Mouse (Mus musculus): ENCODE results near the gene Bmp2. TPM values are rescaled to one million over a fixed set of nuclear protein-coding genes. Genes with fewer than 3 reads are reported as not detected.

The Bmp2 gene
- not detected for polyA plus RNA-seq (2017; shearing (Covaris generic))

DNA sequence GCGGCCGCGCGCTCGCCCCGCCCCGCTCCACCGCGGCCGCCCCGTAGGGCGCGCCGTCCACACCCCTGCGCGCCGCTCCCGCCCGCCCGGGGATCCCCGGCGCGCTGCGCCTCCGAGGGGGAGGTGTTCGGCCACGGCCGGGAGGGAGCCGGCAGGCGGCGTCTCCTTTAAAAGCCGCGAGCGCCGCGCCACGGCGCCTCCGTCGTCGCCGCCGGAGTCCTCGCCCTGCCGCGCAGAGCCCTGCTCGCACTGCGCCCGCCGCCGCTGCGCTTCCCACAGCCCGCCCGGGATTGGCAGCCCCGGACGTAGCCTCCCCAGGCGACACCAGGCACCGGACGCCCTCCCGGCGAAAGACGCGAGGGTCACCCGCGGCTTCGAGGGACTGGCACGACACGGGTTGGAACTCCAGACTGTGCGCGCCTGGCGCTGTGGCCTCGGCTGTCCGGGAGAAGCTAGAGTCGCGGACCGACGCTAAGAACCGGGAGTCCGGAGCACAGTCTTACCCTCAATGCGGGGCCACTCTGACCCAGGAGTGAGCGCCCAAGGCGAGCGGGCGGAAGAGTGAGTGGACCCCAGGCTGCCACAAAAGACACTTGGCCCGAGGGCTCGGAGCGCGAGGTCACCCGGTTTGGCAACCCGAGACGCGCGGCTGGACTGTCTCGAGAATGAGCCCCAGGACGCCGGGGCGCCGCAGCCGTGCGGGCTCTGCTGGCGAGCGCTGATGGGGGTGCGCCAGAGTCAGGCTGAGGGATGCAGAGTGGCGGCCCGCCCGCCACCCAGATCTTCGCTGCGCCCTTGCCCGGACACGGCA, at the start of gene Bmp2:
Gene Bmp2, plus strand, starts transcription at position 129 of the 811 bp plus-strand sequence.
- ATAC-seq: no peak

DNA sequence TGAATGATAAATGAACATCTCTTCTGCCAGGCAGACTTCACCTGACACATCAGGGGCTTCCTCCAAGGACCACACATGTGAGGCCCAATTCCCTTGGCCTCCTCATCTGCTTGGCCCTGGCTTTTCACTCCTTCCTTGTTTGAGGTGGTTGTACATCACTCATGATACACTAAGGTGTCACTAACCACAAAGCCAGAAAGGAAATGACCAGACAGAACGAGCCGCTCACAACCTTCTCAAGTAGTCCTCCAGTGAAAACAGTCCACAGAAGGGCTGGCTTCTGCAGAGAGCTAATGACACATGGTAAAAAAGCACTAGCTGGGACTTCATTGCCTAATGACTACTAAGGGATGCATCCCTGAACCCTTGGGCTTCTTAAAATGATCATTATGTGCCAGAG, 46.3 kb upstream of the Bmp2 start:
- no peak for ATAC-seq

DNA sequence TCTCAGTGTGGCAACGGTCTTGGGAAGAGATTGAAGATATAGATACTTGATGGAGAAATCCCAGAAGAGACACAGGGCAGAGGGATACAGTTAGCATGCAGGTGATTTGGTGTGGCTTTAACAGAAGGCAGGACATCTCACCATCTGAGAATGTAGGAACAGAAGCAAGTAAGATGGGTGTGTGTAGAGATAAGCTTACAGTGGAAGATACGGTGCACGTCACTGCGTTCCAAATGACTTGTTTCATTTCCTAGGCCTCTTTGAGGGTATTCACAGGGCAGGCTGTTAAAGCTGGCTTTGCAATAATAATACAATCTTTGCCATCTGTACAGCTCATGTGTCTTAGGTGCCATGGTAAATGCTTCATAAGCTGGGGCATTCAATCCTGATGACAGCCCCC, 44.9 kb upstream of the Bmp2 start:
- ATAC-seq: no peak

DNA sequence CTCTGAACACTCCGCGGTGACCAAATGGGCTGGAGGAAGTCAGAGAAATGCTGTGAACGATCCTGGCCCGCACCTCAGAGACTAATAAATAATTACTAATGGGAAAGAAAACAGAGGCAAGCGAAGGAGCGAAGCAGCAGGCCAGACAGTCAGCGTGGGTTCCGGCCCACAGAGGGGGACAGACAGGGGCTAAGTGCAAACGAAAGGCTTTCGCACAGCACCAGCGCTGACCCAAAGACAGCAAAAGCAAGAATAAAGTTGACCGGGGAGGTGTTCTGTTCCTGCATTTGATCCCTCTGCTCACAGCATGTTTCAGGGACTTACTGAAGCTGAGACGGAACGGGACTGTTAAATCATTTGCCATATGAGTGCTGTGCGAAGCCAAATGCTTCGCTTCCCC, 42.8 kb upstream of the Bmp2 start:
- no peak for ATAC-seq

DNA sequence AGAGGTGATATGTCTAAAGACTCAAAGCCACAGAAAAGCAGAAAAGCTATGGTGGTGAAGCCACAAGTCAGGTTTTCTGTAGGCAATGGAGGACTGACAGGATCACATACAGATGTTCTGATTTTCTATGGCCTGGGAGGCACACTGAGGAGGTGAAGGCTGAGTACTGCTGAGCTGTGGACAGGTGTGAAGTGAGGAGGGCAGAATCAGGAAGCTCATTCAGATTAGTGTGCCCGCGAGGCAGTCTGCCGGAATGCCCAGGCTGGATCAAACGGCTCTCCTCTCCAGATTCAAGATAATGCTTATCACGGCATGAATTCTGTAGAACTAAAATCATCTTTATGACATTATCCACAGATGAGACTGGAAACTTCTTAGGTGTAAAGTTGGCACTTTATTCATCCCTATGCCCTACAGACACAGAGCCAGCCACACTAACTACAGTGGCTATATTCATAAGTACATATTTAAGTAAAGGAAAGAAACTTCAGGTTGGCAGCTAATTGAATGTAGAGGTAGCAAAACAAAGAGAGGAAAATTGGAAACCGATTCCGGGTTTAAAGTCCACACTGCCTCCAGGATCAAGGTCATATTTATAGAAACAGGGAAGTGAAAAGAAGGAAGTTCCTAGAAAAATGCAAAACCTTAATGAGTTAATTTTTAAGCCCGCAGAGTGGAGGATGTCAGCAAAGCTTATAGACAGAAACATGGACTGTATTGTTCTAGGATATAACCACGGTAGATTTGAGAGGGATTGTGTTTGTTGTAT, 40.8 kb upstream of the Bmp2 start:
- no peak for ATAC-seq

DNA sequence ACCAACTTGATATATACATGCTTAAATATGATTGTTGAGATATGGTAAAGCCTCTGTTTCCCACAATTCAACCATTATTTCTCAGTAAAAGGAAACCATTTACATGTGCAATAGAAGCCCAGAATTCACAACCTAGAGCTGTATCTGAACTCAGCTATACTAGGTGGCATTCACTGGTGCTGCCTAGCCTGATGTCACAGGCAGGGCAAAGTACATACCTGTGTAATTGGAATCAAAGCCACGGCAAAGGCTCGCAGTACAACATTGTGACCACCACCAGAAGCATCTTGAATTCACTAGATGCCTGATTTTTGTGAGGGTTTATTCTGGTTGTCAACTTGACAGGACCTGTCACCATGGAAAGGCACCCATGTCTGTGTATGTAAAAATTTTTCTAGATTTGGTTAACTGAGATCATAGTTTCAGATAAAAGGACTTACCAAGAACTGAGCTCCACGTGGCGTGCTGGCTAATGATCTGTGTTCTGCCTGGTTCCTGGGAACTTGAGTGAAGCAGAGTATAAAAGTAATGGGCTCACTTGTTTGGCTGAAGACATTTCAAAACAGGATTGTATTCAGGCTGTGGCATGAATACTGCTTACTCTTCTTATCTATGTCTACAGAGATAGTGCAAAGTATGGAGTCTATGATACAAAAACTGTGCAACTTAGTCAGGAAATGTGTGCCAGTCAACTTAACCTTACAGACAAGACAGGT, 35.5 kb upstream of the Bmp2 start:
- no peak for ATAC-seq

DNA sequence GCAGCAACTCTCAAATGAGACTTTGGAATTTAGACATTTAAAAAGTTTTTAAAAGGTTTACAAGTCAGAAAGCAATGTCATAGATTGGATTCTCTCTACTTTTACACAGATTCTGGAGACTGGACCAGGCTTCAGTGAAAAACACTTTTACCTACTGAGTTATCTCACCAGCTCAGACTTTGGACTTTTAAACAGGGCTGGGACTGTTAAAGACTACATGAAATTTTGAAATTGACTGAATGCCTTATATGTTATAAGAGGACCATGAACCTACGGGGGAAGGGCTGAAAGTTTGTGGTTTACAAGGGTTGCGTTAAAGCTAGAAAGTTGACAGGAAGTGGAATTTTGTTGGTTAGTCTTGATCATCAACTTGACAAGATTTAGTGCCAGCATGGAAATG, 34.1 kb upstream of the Bmp2 start:
- ATAC-seq: no peak

DNA sequence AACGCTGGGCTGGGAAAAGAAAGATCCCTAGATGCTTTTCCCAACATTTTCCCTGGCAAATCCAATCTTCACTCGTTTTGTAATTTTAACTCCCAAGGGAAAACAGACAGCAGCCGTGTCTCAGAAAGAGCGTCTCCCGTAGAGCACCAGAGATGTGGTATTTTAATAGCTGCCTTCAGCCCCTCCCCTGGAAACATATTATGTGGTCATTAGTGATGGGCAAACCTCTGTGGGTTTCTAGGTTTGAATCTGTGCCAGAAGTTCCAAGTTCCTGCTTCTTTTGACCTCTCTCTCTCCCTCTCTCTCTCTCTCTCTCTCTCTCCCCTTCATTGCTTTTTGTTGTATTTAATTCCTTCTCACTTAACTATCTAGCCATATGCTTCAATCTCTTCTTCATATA, 30.8 kb upstream of the Bmp2 start:
- ATAC-seq: no peak

DNA sequence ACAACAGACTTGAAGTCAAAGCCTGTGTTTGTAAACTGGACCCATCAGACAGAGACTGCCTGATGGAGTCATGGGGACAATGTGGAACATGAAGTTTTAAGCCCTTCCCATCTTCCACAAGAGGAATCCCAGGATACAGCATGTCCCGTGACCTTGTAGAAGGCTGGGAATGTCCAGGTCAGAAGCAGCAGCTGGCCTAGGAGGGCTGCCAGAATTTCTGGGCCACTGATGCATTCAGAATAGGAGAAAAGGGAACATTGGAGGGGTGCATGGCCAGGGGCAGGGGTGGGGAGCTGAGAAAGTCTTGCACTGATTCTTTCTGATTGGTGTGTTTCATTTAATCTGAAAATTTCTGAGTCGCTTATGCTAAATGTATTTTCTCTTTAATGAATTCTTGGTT, 29.8 kb upstream of the Bmp2 start:
- ATAC-seq: no peak

DNA sequence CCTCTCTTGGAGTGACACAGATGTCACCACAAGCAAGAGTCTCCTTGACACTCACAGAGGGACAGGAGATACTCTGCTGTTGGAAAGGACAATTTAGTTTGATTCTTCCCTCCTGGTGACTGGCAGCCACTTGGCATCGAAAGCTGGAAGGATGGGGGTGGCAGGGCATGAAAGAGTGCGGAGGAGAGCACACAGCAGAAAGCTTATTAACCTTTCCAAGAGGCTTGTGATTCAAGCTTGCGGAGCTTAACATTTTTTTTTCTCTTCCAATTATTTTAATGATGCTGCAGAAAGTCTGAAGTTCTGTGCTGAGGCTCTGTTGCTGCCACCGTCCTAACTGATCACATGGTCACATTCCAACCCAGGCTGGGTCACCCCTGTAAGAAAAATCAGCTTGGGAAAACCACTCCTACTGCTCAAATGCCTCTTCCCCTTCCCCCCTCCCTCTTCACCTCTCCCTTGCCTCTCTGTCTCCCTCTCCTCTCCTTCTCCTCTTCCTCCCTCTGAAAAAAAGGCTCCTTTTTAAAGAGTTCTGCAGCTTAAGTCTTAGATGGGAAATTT, 26.3 kb upstream of the Bmp2 start:
- ATAC-seq: no peak

DNA sequence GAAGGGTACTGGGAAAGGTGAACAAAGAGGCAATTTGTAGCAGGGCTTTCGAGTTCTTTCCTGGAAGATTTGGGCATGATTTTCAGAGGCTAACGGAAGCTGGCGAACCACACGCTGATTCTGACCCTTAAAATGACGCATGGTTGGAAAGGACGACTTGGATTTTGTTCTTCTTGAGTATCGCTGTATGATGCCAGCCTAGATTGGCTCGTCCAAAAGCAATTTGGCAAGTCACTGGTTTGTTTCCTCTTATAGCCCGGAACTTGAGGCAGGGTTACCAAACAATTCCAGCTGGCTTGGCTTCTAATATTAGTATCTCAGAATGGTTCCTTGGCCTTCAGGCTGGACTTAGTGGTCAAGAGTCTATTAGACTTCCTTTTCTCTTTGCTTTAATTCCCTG, 22.6 kb upstream of the Bmp2 start:
- no peak for ATAC-seq

DNA sequence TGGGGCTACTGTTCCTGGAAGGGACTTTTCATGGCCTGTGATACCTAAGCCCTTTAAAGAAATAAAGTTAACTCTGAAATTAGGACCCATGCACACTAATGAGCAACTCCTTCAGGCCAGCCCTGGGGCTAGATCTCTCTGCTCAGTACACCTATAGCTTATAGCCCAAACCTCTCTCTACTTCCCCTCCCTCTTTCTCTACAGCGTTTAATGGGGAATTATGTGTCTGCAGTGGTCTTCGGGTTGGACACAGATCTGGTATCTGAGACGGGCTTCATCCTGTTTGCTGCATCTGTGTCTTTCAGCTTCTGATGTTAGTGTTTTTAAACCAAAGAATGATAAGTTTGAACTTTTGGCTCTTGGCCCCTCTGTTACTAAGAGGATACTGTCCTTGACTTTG, 18.9 kb upstream of the Bmp2 start:
- ATAC-seq: no peak

DNA sequence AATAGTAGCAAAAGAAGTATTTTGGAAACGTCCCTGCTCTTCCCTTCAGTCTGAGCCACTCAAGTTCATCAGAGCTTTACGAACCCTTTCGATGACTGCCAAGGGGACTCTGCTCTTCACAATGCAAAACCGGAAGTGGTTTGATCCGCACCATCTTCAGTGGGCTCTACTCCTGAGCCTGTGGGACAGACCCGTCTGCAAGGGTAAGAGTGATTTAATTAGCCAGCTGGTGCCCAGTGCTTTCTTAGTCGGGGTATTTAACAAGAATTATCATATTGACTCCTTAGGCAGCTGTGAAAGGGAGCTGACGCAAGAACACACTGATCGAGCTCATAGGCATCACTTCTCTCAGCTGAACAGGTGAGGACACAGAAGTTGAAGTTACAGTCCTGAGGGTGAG, 16.5 kb upstream of the Bmp2 start:
- ATAC-seq: no peak

DNA sequence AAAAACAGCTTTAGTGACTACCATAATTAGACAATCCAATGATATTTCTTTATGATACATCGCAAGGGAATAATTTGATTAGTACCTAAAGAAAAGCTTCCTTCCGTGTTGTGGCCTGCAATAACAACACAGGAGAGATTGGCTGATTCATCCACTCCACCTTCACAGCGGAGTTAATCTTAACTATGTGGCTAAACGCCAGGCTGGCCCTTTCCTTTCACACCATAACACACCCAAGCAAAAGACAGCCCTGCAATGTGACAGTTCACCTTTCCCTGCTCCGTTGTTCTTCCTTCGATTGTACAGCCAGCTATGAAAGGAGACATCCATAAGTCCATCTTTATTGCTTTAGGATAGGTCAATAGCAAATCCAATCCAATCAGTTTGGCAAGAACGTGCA, 15.1 kb upstream of the Bmp2 start:
- no peak for ATAC-seq

DNA sequence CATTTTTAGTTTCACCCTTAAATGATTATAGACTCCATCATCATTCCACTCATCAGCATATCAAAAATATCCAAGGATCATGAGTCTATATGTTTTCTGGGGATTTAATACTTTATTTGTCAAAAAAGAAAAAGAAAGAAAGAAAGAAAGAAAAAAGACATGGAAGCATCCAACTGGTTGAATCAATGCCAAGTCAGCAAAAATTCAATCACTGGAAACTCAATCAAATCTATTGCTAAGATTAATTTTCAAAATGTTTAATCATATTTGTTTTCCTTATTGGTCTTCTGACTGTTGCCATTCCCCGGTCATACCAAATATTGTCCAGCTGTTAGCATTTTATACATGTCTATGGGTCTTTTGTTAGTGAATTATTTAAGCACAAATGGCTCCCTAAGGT, 11.3 kb upstream of the Bmp2 start:
- no peak for ATAC-seq

DNA sequence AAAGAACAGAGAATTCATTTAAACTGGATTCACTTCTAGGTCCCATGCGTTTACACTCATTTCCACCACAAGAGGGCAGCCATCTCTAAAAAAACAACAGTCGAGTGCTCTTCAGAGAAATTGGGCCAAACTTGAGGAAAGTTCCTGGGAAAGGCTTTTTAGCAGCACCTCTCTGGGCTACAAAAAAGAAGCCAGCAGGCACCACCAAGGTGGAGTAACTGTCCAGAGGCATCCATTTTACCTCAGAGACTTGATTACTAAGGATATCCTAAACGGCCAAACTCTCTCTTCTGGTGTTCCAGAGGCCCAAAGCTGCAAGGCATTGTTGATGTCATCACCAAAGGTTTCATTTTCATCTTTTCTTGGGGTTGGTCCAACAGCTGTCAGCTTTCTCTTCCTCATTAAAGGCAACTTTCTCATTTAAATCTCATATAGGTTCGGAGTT, 1.7 kb upstream of the Bmp2 start:
- ATAC-seq: no peak

DNA sequence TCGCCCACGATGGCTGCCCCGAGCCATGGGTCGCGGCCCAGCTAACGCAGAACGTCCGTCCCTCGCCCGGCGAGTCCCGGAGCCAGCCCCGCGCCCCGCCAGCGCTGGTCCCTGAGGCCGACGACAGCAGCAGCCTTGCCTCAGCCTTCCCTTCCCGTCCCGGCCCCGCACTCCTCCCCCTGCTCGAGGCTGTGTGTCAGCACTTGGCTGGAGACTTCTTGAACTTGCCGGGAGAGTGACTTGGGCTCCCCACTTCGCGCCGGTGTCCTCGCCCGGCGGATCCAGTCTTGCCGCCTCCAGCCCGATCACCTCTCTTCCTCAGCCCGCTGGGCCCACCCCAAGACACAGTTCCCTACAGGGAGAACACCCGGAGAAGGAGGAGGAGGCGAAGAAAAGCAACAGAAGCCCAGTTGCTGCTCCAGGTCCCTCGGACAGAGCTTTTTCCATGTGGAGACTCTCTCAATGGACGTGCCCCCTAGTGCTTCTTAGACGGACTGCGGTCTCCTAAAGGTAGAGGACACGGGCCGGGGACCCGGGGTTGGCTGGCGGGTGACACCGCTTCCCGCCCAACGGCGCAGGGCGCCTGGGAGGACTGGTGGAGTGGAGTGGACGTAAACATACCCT, 995 bp downstream of the Bmp2 start:
- ATAC-seq: no peak

DNA sequence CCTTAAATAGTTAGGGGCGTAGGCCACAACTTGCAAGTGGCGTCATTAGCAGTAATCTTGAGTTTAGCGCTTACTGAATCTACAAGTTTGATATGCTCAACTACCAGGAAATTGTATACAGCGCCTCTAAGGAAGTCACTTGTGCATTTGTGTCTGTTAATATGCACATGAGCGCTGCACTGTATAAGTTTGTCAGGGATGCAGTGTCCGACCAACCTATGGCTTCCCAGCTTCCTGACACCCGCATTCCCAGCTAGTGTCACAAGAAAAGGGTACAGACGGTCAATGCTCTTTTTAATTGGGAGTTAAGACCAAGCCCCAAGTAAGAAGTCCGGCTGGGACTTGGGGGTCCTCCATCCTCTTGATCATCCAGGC, 1.9 kb downstream of the Bmp2 start:
- ATAC-seq: no peak

DNA sequence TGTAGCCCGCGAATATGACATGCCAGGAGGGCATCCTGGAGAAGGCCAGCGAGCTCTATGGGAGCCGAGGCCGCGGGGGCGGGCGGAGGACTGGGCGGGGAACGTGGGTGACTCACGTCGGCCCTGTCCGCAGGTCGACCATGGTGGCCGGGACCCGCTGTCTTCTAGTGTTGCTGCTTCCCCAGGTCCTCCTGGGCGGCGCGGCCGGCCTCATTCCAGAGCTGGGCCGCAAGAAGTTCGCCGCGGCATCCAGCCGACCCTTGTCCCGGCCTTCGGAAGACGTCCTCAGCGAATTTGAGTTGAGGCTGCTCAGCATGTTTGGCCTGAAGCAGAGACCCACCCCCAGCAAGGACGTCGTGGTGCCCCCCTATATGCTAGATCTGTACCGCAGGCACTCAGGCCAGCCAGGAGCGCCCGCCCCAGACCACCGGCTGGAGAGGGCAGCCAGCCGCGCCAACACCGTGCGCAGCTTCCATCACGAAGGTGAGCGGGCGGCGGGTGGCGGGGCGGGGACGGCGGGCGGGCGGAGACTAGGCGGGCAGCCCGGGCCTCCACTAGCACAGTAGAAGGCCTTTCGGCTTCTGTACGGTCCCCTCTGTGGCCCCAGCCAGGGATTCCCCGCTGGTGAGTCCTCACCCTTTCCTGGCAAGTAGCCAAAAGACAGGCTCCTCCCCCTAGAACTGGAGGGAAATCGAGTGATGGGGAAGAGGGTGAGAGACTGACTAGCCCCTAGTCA, 2.5 kb downstream of the Bmp2 start:
- ATAC-seq: no peak

DNA sequence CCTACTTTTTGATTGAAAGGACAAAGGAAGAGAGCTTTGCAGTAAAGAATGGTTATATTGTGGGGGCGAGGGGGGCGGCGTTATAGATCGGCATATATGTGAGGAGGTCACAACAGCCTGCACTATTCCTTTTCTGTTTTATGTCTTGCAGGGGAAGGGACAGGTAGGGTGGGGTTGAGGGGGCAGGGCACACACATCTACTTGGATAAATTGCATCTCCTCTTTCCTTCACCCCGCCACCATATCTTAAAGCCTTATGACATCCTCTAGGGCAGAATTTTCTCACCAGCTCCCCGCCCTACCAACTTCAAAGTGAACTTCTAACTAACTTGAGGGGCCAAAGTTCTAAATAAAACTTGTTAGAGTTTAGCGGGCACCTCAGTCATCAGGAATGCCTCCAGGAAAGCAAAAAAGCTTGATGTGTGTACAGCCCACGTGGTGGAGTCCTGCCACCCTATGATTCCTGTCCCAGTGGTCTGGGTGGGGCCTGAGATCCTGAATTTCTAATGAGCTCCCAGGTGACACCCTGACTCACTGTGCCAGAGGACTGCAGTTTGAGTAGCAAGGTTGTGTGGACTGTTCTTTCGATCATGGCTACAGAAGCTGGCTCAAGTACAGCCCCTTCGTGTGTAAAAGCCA, 12.4 kb downstream of the Bmp2 start:
- ATAC-seq: no peak

DNA sequence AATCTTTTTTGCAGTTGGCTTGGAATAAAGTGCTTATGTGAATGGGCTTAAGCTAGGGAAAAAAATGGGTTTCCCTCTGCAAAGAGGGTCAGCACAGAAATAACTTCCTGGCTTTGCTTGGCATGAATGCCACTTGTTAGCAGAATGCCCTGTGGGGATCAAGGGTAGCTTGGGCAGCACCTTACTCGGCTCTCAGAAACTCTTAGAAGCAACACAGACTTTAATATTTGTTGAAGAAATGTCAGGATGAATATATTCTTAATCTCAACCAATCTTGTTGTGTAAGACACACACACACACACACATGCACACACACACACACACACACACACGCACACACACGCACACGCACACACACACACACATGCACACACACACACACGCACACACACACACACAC, 13.5 kb downstream of the Bmp2 start:
- ATAC-seq: no peak
